Mouse (Mus musculus) G1E (cell line): ENCODE results near the gene Foxk1. TPM values are rescaled to one million over a fixed set of nuclear protein-coding genes. Genes with fewer than 3 reads are reported as not detected.

Experiments used
- ATAC-seq: 2 replicates; pipeline ENCODE4 v1.8.0; 2016; ENCODE audit warnings: mild to moderate bottlenecking; ENCODE audit not compliant: insufficient number of reproducible peaks, poor library complexity, low FRiP score, severe bottlenecking; ENCODE audit errors: extremely low read depth
- DNase-seq: peaks from one replicate; pipeline ENCODE4 v3.0.0; 2012; ENCODE audit warnings: low spot score
- H3K27me3 ChIP-seq: 2 replicates; pipeline ENCODE4 v1.6.1; 2012; ENCODE audit warnings: mild to moderate bottlenecking, low read length, inconsistent platforms; ENCODE audit not compliant: insufficient read depth
- H3K36me3 ChIP-seq: replicated peaks from 2 replicates; pipeline ENCODE3; 2012; ENCODE audit warnings: mild to moderate bottlenecking, inconsistent platforms
- H3K4me1 ChIP-seq: 2 replicates; pipeline ENCODE4 v1.6.1; 2012; ENCODE audit warnings: low read depth, low read length, inconsistent platforms, mixed read lengths; ENCODE audit not compliant: insufficient read depth
- H3K4me3 ChIP-seq: 2 replicates; pipeline ENCODE4 v1.5.1; 2012; ENCODE audit warnings: low read depth, mild to moderate bottlenecking, inconsistent platforms, low read length, moderate library complexity, mixed read lengths
- H3K9me3 ChIP-seq: replicated peaks from 2 replicates; pipeline ENCODE4 v1.6.1; 2012; ENCODE audit warnings: inconsistent platforms
- CTCF ChIP-seq: IDR thresholded peaks from 2 replicates; pipeline ENCODE4 v1.5.1; 2012; ENCODE audit warnings: low read depth, low read length, inconsistent platforms, mixed read lengths
- GATA1 ChIP-seq: IDR thresholded peaks from 2 replicates; pipeline ENCODE4 v1.6.1; 2012; ENCODE audit warnings: borderline replicate concordance, low read length, inconsistent platforms, mixed read lengths
- GATA2 ChIP-seq: IDR thresholded peaks from 2 replicates; pipeline ENCODE4 v1.6.1; 2012; ENCODE audit warnings: low read depth, low read length, inconsistent platforms, borderline replicate concordance
- POLR2AphosphoS5 ChIP-seq: IDR thresholded peaks from 2 replicates; pipeline ENCODE4 v1.6.1; 2012; ENCODE audit warnings: low read depth, low read length, inconsistent platforms; ENCODE audit not compliant: insufficient replicate concordance
- TAL1 ChIP-seq: conservative IDR thresholded peaks from 2 replicates; pipeline ENCODE4 v1.6.1; 2012; ENCODE audit warnings: low read depth, low read length, inconsistent platforms, mixed read lengths
- polyA plus RNA-seq: library from polyadenylated mRNA; stranded (reverse); fragments of >175 nt; gene quantifications from 2 replicates; pipeline ENCODE4 v1.2.3, GENCODE M21; 2012
- total RNA-seq, 2 experiments: library from RNA; stranded (forward) in 1 of 2; stranded (reverse) in 1 of 2; fragments of 200-1000 nt in 1 of 2; fragments of >200 nt in 1 of 2; fragmentation: Nextera tagmentation in 1 of 2; gene quantifications; 2 replicates each; pipeline ENCODE4 v1.2.3; 2014 to 2017

Gene Foxk1
- total and polyA plus RNA-seq, 3 experiments, result 5.5 to 42.7 (median 29.5) TPM

GRCm38 (mm10) chr5:142431029-142431428 is 29.7 kb downstream of the Foxk1 start:
- no peaks in the 10 kb centered on the region for H3K9me3 ChIP-seq
- H3K4me3 ChIP-seq, result no peak overlapping the region
- peaks cover 90% of the 10 kb centered on the region for H3K36me3 ChIP-seq
- ATAC-seq (no peak), DNase-seq (no peak)
- no peaks in the 10 kb centered on the region for H3K27me3 ChIP-seq
- H3K4me1 ChIP-seq, result peaks cover 30% of the 10 kb centered on the region
- TF ChIP-seq POLR2AphosphoS5, result no peak
- no peak for TF ChIP-seq GATA2
- no peak for TF ChIP-seq TAL1
- TF ChIP-seq GATA1, result no peak
- TF ChIP-seq CTCF, result no peak

DNA sequence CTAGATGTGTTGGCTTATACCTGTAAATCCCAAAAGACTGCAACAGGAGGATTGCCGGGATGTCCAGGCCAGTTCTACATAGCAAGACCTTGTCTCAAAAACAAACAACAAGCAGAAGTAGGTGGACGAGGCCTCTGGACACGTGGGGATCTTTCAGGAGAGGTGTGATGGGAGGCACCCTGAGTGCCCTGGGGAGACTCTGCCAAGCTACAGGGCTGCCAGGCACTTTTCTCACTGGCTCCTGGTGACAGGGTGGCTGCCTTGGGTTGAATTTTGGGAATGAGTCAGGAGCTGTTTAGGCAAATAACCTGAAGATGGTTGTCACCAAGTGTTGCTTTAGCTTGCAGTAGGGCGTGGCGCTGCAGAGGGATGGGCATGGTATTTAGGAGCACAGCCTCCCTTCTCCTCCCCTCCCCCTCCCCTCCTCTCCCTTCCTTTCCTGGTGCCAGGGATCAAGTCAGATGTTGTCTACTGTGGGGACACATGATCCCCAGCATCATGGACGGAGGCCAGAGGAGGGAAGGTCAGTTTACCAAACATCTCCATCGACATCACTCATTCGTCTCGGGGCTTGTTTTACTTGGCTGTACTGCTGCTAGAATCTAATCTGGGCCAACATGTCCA is 30.6 kb downstream of the Foxk1 start:
- peaks cover 22% of the 10 kb centered on the region for H3K4me1 ChIP-seq
- peaks cover 89% of the 10 kb centered on the region for H3K36me3 ChIP-seq
- TF ChIP-seq GATA2 (no peak), POLR2AphosphoS5 (no peak), CTCF (no peak), TAL1 (no peak), GATA1 (no peak)
- H3K9me3 ChIP-seq, result no peaks in the 10 kb centered on the region
- no peak for DNase-seq
- no peaks in the 10 kb centered on the region for H3K27me3 ChIP-seq
- H3K4me3 ChIP-seq, result no peak overlapping the region
- ATAC-seq, result no peak

GRCm38 (mm10) chr5:142432695-142433094 is 31.4 kb downstream of the Foxk1 start:
- ATAC-seq, result no peak
- Histone ChIP-seq H3K4me3 (no peak overlapping the region), H3K9me3 (no peaks in the 10 kb centered on the region), H3K36me3 (peaks cover 87% of the 10 kb centered on the region), H3K4me1 (peaks cover 17% of the 10 kb centered on the region), H3K27me3 (no peaks in the 10 kb centered on the region)
- DNase-seq, result no peak
- no peak for TF ChIP-seq TAL1
- no peak for TF ChIP-seq CTCF
- TF ChIP-seq GATA2, result no peak
- no peak for TF ChIP-seq POLR2AphosphoS5
- TF ChIP-seq GATA1, result no peak

DNA sequence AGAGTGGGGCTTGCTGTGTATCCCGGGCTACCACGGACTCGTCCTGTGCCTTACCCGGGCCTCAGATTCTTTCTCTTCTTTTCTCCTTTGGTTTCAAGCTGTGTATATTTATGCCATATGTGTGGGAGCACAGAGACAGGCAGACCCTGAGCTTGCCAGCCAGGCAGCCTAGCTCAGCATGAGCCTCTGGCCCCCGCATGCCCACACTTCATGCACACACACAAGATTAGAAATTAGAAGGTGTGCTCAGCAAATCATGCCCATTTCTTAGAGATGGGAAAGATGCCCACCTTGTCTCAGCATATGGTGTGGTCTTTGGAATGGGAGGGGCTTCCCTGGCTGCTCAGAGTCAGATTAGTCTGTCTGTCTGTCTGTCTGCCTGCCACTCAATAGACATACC is 32.8 kb downstream of the Foxk1 start:
- H3K9me3 ChIP-seq, result no peaks in the 10 kb centered on the region
- no peak for DNase-seq
- no peak for ATAC-seq
- H3K4me3 ChIP-seq, result no peak overlapping the region
- TF ChIP-seq GATA1 (no peak), POLR2AphosphoS5 (no peak), GATA2 (no peak), TAL1 (no peak), CTCF (no peak)
- H3K27me3 ChIP-seq, result no peaks in the 10 kb centered on the region
- peaks cover 19% of the 10 kb centered on the region for H3K4me1 ChIP-seq
- peaks cover 91% of the 10 kb centered on the region for H3K36me3 ChIP-seq

DNA sequence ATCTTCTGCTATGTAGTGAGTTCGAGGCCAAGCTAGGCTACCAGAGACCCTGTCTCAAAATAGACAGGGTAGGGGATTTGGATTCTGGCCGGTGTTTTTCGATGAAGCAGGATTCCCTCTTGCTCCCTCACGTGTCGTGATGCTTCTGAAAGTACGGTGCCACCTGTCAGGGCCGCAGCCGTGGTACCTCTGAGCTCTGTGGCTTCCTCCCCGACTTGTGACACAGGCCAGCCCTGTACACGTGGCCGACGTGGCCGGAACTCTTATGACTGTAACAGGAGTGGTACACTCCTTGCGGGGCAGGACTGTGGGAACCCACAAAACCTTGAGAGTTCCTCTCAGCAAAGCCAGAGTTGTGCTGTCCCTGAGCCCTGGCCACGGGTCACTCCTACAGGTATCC is 34.4 kb downstream of the Foxk1 start:
- H3K9me3 ChIP-seq, result no peaks in the 10 kb centered on the region
- H3K36me3 ChIP-seq, result peaks cover 88% of the 10 kb centered on the region
- H3K27me3 ChIP-seq, result no peaks in the 10 kb centered on the region
- ATAC-seq (no peak), DNase-seq (no peak)
- TF ChIP-seq GATA2, result no peak
- TF ChIP-seq GATA1, result no peak
- no peak for TF ChIP-seq POLR2AphosphoS5
- TF ChIP-seq TAL1, result no peak
- TF ChIP-seq CTCF, result no peak
- H3K4me3 ChIP-seq, result no peak overlapping the region
- peaks cover 30% of the 10 kb centered on the region for H3K4me1 ChIP-seq

GRCm38 (mm10) chr5:142438380-142438938 is 37.2 kb downstream of the Foxk1 start:
- no peak for DNase-seq
- no peak for ATAC-seq
- peaks cover 47% of the 10 kb centered on the region for H3K4me1 ChIP-seq
- TF ChIP-seq POLR2AphosphoS5, result no peak
- no peak for TF ChIP-seq GATA2
- no peak for TF ChIP-seq TAL1
- TF ChIP-seq CTCF, result no peak
- TF ChIP-seq GATA1, result no peak
- H3K27me3 ChIP-seq, result no peaks in the 10 kb centered on the region
- H3K4me3 ChIP-seq, result no peak overlapping the region
- peaks cover 81% of the 10 kb centered on the region for H3K36me3 ChIP-seq
- H3K9me3 ChIP-seq, result no peaks in the 10 kb centered on the region

DNA sequence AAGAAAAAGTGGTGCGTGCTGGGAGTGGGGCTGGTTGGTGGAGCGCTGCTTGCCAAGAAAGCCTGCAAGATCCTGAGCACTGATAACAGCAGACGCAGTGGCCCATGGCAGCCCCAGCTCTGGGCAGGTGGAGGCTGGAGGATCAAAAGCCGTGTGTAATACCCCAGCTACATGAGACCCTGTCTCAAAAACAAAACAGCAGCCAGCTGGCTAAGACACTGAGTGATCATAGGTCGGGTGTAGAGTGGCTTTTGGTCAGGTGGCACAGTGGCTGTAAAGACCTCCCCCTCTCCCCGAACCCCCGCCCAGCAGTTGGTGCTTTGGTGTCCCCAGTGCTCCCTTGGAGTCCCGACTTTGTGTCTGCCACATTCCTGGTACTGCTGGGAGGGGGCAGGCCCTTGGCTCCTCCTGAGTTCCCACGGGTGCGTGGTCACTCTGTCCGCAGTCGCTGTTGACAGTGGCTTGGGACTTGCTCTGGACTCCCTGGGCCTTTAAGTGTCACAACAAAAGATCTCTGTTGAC is 38.7 kb downstream of the Foxk1 start:
- ATAC-seq (peak; percentile 15; the same call in 1 of the 2 replicates), DNase-seq (no peak)
- H3K36me3 ChIP-seq, result peaks cover 81% of the 10 kb centered on the region
- H3K4me1 ChIP-seq, result peaks cover 58% of the 10 kb centered on the region
- TF ChIP-seq TAL1, result no peak
- peak; percentile 29; the same call in 1 of the 2 replicates for TF ChIP-seq GATA2
- H3K4me3 ChIP-seq, result peak overlapping the region; percentile 69; the same call in 1 of the 2 replicates
- no peaks in the 10 kb centered on the region for H3K9me3 ChIP-seq
- H3K27me3 ChIP-seq, result no peaks in the 10 kb centered on the region
